Mouse (Mus musculus): Measurements from ENCODE around the gene Tnn. TPM values are rescaled to one million over a fixed set of nuclear protein-coding genes. Genes with fewer than 3 reads are reported as not detected.

Gene Tnn
- polyA plus RNA-seq, 1 experiment from 2014 or later: not detected

DNA sequence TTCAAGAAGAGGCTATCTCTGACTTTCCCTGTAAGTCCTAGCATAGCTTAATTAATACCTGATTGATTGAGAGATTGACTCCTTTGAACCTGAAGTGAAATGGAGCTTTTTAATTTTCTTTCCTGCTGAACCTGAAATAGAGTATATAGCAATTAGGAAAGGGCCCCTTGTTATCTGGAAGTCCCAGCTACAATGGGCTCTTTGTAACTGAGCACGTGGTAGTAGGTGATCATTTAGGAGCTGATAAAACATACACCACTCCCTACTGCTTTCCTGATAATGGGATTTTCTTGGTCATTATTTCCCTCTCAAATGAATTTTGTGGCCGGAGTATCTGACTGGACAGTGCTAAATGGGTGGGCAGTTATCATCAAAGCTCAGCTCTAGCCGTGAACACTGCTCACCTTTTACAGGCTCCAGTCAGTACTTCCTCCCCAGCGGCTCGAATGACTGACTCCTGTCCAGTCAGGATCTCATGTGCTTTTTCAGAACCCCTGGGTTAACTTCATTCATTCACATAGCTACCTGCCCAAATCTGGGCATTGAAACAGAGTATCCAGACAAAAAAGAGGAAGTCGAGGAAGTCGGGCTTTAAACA is 88.7 kb downstream of the Tnn start:
- H3K27me3 ChIP-seq (ENCODE audit: low read depth, poor library complexity, severe bottlenecking): no peaks in the 10 kb centered on the region
- no peak for DNase-seq (ENCODE audit: low spot score)
- WGBS: 86% methylated on average over 7 of the region's 7 CpGs

DNA sequence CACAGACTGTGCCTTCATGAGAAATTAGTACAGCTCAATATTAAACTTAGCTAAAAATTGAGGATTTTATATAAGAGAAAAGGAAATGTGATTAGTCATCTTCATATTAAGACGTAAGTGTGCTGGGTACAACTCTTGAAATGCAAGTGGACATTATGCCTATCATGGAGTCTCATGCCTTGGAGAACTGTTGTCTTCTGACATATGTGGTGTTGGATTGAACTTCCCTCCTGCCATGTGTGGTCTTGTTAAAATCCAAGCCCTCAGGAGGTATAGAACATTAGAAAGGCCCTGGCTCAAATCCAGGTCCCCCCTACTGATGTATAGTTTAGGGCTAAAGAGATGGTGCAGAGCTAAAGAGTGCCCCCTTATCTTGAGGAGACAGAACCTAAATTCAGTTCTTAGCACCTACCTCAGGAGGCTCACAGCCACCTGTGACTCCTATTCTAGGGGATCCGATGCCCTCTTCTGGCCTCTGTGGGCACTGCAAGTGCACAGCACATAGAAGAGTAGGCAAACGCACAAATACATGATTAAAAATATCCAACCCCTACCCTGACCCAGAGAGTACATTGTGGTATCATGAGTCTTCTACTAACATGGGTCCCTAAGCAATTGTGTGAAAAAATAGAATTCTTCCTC is 91.5 kb downstream of the Tnn start:
- Histone ChIP-seq H3K27me3 (ENCODE audit: low read depth, poor library complexity, severe bottlenecking) (no peaks in the 10 kb centered on the region), H3K36me3 (no peaks in the 10 kb centered on the region), H3K9me3 (replicated peaks) (no peaks in the 10 kb centered on the region), H3K4me3 (no peak overlapping the region), H3K4me1 (no peaks in the 10 kb centered on the region), H3K27ac (no peak overlapping the region)
- 54% methylated on average over 3 of the region's 3 CpGs for WGBS
- no peak for DNase-seq (ENCODE audit: low spot score)

More for the DNA sequence above, 88.7 kb downstream of the Tnn start:
- Histone ChIP-seq H3K4me3 (no peak overlapping the region), H3K4me1 (no peaks in the 10 kb centered on the region), H3K9me3 (replicated peaks) (no peaks in the 10 kb centered on the region), H3K27ac (no peak overlapping the region), H3K36me3 (no peaks in the 10 kb centered on the region)

DNA sequence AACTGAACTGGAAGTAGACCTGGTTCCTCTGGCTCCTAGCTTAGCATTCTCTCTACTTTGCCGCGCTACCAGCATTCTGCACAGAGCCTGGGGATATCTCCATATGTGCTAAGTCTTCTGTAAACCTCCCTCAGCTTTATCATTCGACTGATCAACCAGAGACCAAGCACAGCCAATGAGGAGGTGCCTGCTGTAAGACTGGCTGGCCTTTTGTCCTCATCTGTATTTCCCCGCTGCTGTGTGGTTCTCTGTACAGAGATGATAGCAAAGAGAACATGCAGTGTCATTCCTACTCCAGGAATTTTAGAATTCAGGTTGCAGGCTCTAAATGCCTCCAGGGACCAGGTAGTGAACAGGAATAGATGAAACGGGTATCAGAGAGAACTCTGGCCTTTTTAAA is 92.1 kb downstream of the Tnn start:
- Histone ChIP-seq H3K36me3 (no peaks in the 10 kb centered on the region), H3K27ac (no peak overlapping the region), H3K27me3 (ENCODE audit: low read depth, poor library complexity, severe bottlenecking) (no peaks in the 10 kb centered on the region), H3K4me1 (no peaks in the 10 kb centered on the region), H3K4me3 (no peak overlapping the region), H3K9me3 (replicated peaks) (no peaks in the 10 kb centered on the region)
- WGBS: 87% methylated on average over 5 of the region's 5 CpGs
- no peak for DNase-seq (ENCODE audit: low spot score)

DNA sequence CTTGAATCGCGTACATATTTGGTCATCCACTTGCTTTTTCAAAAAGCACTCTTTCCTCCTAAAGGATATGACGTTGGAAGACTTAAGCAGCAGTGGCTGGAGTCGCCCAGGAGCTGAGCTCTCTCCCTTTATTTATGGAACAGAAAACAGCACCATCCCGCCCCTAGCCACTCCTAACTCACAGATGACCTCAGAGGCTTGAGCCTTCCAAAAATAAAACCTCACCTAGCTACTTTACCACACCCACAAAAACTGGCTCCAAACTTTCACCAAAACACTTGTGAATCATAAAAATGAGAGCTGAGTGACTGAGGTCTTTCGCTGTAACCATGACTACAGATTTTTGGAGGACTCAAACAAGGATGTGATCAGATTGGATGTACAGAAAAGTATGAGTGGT is 92.8 kb downstream of the Tnn start:
- DNase-seq (ENCODE audit: low spot score): no peak
- H3K4me1 ChIP-seq: no peaks in the 10 kb centered on the region
- no peak overlapping the region for H3K27ac ChIP-seq
- no peaks in the 10 kb centered on the region for H3K27me3 ChIP-seq (ENCODE audit: low read depth, poor library complexity, severe bottlenecking)
- no peaks in the 10 kb centered on the region for H3K36me3 ChIP-seq
- 79% methylated on average over 6 of the region's 6 CpGs for WGBS
- no peak overlapping the region for H3K4me3 ChIP-seq
- H3K9me3 ChIP-seq (replicated peaks): no peaks in the 10 kb centered on the region

DNA sequence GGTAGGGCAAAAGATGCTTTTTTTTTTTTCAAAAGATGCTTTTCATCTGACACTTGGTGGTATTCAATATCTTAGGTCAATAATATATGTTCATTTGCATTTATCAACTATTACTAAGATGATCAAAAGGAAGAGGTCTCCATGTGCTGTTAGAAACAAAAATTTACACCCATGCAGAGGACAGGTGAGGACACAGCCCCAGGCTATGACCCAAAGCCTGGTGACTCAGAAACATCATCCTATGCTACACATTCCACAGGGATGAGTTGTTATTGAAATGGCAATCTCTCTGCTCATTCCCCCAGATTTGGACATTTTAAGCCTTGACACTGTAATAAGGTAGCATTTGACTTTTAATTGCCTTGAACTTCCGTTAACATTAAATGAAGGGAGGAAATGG is 93.5 kb downstream of the Tnn start:
- H3K9me3 ChIP-seq (replicated peaks): no peaks in the 10 kb centered on the region
- H3K4me3 ChIP-seq: no peak overlapping the region
- H3K27me3 ChIP-seq (ENCODE audit: low read depth, poor library complexity, severe bottlenecking): no peaks in the 10 kb centered on the region
- DNase-seq (ENCODE audit: low spot score): no peak
- 75% methylated on average over 1 of the region's 1 CpGs for WGBS
- no peak overlapping the region for H3K27ac ChIP-seq
- H3K36me3 ChIP-seq: no peaks in the 10 kb centered on the region
- no peaks in the 10 kb centered on the region for H3K4me1 ChIP-seq

DNA sequence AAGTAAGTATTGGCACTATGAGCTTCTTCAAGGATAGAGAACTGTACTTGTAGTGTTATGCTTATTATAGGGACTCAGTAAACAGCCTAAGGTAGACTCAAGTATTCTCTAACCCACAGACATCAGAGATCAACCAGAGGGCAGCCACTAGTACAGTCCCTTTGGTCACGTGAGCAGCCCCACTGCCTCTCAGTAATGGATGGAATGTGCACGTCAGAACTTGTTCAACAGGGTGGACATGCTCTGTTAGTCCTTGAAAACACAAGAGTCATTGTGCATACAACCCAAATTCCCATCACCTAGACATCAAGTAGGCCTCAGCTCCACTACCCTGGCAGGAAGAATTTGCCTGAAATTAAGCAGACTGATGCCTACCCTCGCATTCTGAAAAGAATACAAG is 95.7 kb downstream of the Tnn start:
- Histone ChIP-seq H3K4me1 (no peaks in the 10 kb centered on the region), H3K4me3 (no peak overlapping the region), H3K27ac (no peak overlapping the region), H3K9me3 (replicated peaks) (no peaks in the 10 kb centered on the region), H3K36me3 (no peaks in the 10 kb centered on the region), H3K27me3 (ENCODE audit: low read depth, poor library complexity, severe bottlenecking) (no peaks in the 10 kb centered on the region)
- DNase-seq (ENCODE audit: low spot score): no peak
- 76% methylated on average over 3 of the region's 3 CpGs for WGBS

DNA sequence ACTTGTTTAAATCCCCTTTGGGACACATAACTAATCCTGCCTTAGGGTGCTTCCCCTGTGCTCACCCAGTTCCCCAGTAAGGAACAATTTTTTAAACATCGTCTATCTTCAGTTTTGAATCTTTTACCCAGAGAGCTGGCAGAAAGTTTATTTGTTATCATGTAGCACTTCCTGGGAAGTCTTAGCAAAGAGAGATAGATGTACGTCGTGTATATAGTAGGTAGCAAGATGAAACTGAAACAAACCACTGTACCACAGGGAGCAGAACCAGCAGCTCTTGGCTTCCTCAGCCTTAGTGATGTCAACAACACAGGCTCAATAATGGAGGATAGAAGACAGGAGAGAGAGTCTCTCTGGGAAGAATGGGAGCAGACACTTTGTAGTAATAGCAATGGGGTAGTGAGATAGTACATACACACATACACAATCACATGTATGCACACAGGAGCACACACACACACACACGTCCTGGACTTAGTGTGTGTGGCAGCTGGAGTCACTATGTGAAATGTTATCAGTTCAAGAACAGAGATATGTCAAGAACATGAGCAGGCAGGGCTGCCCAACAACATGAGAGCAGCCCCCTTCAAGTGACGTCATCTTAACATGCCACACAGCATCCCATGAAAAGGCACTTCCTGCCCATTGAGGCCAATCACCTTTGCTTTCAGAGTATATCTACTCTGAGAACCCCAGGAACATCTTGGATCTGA is 98.9 kb downstream of the Tnn start:
- no peaks in the 10 kb centered on the region for H3K4me1 ChIP-seq
- no peaks in the 10 kb centered on the region for H3K27me3 ChIP-seq (ENCODE audit: low read depth, poor library complexity, severe bottlenecking)
- DNase-seq (ENCODE audit: low spot score): no peak
- H3K27ac ChIP-seq: no peak overlapping the region
- WGBS: 91% methylated on average over 5 of the region's 5 CpGs
- H3K36me3 ChIP-seq: no peaks in the 10 kb centered on the region
- H3K4me3 ChIP-seq: no peak overlapping the region
- H3K9me3 ChIP-seq (replicated peaks): no peaks in the 10 kb centered on the region

DNA sequence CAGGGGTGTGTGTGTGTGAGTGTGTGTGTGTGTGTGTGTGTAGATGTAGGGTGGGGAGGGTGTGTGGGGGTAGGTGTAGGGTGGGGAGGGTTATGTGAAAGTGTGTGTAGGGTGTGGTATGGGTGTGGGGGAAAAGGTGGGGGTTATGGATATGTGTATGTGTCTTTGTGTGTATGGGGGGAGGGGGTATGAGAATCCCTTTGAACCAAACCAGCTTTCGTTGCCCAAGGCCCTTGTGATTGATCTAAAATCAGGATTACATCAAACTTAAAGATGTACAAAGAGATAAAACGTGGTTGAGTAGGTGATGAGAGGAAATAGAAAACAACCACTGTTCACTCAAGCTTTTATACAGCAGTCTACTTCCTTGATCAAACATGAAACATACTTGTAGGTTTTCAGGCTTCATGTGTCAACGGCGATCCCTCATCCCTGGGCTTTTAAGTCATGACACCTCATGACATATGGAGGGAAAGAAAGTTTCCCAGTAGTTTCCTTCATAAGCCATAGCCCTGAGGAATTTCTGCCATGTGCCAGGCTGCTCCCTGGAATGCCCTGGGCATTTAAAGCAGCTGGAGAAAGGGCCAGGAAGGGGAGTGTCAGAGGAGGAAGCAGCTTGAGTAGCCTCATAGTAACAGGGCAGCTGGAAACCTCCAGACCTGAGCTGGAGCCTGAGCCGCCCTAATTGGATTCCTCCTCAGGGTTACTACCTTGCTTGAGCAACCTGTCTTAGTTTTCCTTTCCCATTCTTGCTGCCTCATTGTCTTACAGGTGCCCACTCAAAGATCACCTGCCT is 99.7 kb downstream of the Tnn start:
- Histone ChIP-seq H3K27me3 (ENCODE audit: low read depth, poor library complexity, severe bottlenecking) (no peaks in the 10 kb centered on the region), H3K4me1 (no peaks in the 10 kb centered on the region), H3K27ac (no peak overlapping the region), H3K9me3 (replicated peaks) (no peaks in the 10 kb centered on the region), H3K36me3 (no peaks in the 10 kb centered on the region), H3K4me3 (no peak overlapping the region)
- WGBS: 85% methylated on average over 5 of the region's 5 CpGs
- no peak for DNase-seq (ENCODE audit: low spot score)

DNA sequence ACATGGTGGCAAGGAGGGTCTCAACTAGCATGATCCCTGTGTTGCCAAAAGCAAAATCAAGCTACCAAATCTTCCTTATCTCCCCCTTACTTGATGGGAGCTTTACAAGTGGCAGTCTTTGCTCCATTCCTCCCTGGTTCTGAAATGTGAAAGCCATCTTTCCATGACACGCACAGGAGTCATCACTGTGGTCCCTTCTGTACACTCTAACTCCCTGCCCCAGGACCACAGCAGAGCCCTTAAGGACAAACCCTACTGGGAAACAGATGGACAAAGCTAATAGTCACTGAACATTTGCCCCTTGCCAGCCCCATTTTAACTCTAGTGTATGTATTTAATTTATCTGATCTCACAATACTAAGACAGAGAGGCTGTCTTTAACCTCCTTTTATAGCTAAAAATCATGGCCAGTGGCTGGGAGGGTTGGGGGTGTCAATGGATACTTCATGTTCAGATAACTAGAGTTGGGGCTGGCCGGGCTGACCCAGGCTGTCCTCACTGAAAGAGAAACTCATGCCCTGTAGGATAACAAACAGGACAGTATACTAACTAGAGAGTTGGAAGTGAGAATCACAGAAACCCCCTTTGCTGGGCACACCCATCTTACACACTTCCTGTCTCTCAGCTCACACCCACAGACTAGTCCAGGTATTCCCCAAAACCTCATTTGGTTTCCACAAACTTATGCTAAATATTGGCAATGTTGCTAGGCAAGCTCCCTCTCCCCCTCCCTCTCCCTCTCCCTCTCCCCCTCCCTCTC is 100.6 kb downstream of the Tnn start:
- DNase-seq (ENCODE audit: low spot score): no peak
- no peak overlapping the region for H3K27ac ChIP-seq
- H3K27me3 ChIP-seq (ENCODE audit: low read depth, poor library complexity, severe bottlenecking): no peaks in the 10 kb centered on the region
- H3K4me1 ChIP-seq: no peaks in the 10 kb centered on the region
- no peaks in the 10 kb centered on the region for H3K36me3 ChIP-seq
- WGBS: 83% methylated on average over 2 of the region's 2 CpGs
- H3K9me3 ChIP-seq (replicated peaks): no peaks in the 10 kb centered on the region
- H3K4me3 ChIP-seq: no peak overlapping the region

DNA sequence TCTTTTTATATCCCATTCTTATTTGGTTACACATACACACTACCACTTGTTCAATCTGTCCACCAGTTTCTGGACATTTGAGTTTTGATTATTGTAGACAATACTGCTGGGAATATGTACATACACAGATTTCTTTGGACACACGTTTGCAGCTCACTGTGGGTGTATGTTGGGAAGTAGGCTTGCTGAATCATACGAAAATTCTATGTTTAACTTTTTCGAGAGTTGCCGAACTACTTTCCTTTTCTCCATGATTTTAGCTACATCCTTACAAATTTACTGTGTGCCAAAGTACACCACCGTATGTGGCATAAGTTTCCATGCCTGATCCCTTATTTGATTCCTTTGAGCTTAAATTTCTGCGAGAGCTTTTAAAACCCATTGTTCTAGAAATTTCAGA is 102.5 kb downstream of the Tnn start:
- H3K9me3 ChIP-seq (replicated peaks): no peaks in the 10 kb centered on the region
- H3K4me1 ChIP-seq: no peaks in the 10 kb centered on the region
- H3K27me3 ChIP-seq (ENCODE audit: low read depth, poor library complexity, severe bottlenecking): no peaks in the 10 kb centered on the region
- H3K36me3 ChIP-seq: no peaks in the 10 kb centered on the region
- no peak for DNase-seq (ENCODE audit: low spot score)
- WGBS: 92% methylated on average over 6 of the region's 6 CpGs
- no peak overlapping the region for H3K27ac ChIP-seq
- no peak overlapping the region for H3K4me3 ChIP-seq

DNA sequence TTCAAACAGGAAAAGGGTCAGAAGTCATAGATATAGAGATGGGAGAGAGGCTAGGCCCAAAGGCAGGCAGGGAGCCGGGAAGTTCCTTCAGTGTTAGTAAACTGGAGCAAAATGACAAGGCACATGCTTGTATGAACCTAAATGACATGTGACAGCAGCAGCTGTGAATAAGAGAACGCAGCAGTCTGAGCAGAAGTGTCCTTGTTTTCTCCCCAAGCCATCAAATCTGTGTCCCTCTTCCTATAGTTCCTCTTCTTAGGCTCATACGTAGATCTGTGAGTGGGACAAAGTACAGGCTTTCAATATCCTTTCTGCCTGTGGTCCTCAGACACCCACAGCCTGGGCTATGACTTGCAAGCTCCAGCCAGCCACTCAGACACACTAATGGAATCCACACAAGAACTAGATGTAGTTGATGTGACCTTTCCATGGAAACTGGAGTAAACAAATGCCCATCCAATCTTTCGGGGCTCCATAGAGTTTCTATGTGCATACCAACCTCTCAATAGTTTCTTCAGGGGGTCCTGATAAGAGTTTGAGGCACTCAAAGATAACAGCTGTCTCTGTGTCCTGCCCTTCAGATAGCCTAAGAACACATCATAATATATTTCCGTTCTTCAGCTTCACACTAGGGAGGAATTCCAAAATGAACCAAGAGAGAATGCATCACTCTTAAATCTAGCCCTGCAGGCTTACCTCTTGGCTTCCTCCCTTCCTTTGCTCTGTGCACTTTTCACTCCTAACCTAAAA is 104.1 kb downstream of the Tnn start:
- Histone ChIP-seq H3K4me1 (peaks cover 3% of the 10 kb centered on the region; the same call in 1 of the 2 replicates), H3K27ac (no peak overlapping the region), H3K4me3 (no peak overlapping the region), H3K9me3 (replicated peaks) (no peaks in the 10 kb centered on the region), H3K27me3 (ENCODE audit: low read depth, poor library complexity, severe bottlenecking) (no peaks in the 10 kb centered on the region), H3K36me3 (no peaks in the 10 kb centered on the region)
- WGBS: 90% methylated on average over 5 of the region's 5 CpGs
- DNase-seq (ENCODE audit: low spot score): no peak

DNA sequence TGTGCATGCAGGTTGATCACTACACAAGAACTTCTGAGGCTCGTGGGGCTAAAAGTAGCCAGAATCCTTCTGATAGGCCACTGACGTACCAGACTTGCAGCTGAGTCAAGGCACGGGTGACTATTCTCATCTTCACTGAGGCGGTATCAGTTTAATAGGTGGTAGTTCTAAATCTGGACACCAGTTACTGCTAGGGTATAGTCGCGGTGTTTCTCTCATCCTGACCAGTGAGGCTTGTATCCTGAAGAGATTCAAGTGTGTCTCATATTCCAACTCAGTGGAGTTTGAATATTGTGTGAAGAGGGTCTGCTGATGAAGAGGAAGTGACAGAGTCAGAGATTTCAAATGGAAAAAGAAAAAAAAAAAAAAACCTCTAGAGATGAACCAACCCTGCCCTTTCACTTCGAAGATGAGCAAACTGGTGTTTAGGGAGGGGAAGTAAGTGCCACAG is 105.9 kb downstream of the Tnn start:
- Histone ChIP-seq H3K4me1 (peaks cover 9% of the 10 kb centered on the region; the same call in 1 of the 2 replicates), H3K27ac (no peak overlapping the region), H3K4me3 (no peak overlapping the region), H3K9me3 (replicated peaks) (no peaks in the 10 kb centered on the region), H3K27me3 (ENCODE audit: low read depth, poor library complexity, severe bottlenecking) (0 out of 2 replicates have a peak, but pooled peaks cover 5% of the 10 kb centered on the region), H3K36me3 (no peaks in the 10 kb centered on the region)
- DNase-seq (ENCODE audit: low spot score): no peak
- 87% methylated on average over 7 of the region's 7 CpGs for WGBS

Data from limb, embryonic 10.5 days (tissue).